15 mouse cellular contexts compared by ENCODE assay signal in genomic region chr1:39515303-39515991, GRCm38 (mm10). TPM values are rescaled to one million over a fixed set of nuclear protein-coding genes. Genes with fewer than 3 reads are reported as not detected.
DNase-seq lines count a peak whose midpoint lies in the region; ATAC-seq and TF ChIP-seq lines count a peak whose summit lies in the region.
"Had no signal": no experiment of that assay in that cellular context is flagged by ENCODE, and none has a peak within 500 bp of the region (broad histone marks: within the 10 kb centered on the region; RNA-seq: fewer than 3 reads in every experiment).

No protein-coding gene starts in this region.

- no peaks in the 10 kb centered on the region for H3K4me1 ChIP-seq in hindbrain, embryonic 12.5 days
- no peaks in the 10 kb centered on the region for H3K4me1 ChIP-seq in hindbrain, postnatal 0 days (ENCODE audit: insufficient read depth, low read length)
- H3K4me1 ChIP-seq in hindbrain, embryonic 16.5 days (ENCODE audit: control insufficient read depth, insufficient read depth, low read depth, low read length) = no peaks in the 10 kb centered on the region
- H3K4me1 ChIP-seq: liver, embryonic 13.5 days; neural tube, embryonic 12.5 days had no signal

- H3K27me3 ChIP-seq in hindbrain, embryonic 12.5 days = no peaks in the 10 kb centered on the region
- no peaks in the 10 kb centered on the region for H3K27me3 ChIP-seq in hindbrain, postnatal 0 days (ENCODE audit: insufficient read depth, low read length)
- H3K27me3 ChIP-seq in hindbrain, embryonic 16.5 days (replicated peaks; ENCODE audit: control insufficient read depth, insufficient read depth, low read length) = no peaks in the 10 kb centered on the region
- H3K27me3 ChIP-seq: liver, embryonic 13.5 days; neural tube, embryonic 12.5 days had no signal

- no peaks in the 10 kb centered on the region for H3K36me3 ChIP-seq in hindbrain, embryonic 12.5 days
- no peaks in the 10 kb centered on the region for H3K36me3 ChIP-seq in hindbrain, postnatal 0 days (ENCODE audit: insufficient read depth, low read length)
- H3K36me3 ChIP-seq in hindbrain, embryonic 16.5 days (ENCODE audit: control insufficient read depth, insufficient read depth, low read length) = no peaks in the 10 kb centered on the region
- H3K36me3 ChIP-seq: liver, embryonic 13.5 days; neural tube, embryonic 12.5 days had no signal

- intact Hi-C loops in heart, postnatal 25 days (cut with DNase I) = no loop called here

- H3K27ac ChIP-seq in hindbrain, embryonic 12.5 days = no peak overlapping the region
- H3K27ac ChIP-seq in hindbrain, postnatal 0 days = no peak overlapping the region
- no peak overlapping the region for H3K27ac ChIP-seq in hindbrain, embryonic 16.5 days (ENCODE audit: low read depth, low read length)
- H3K27ac ChIP-seq: liver, embryonic 13.5 days; neural tube, embryonic 12.5 days had no signal

- no peak overlapping the region for H3K4me3 ChIP-seq in hindbrain, embryonic 12.5 days
- H3K4me3 ChIP-seq in hindbrain, postnatal 0 days (ENCODE audit: low read length) = no peak overlapping the region
- H3K4me3 ChIP-seq in hindbrain, embryonic 16.5 days (ENCODE audit: low read length) = no peak overlapping the region
- H3K4me3 ChIP-seq: erythroblast, embryonic 14.5 days; liver, embryonic 13.5 days; neural tube, embryonic 12.5 days had no signal

- no peak for ATAC-seq in hindbrain, embryonic 12.5 days (ENCODE audit: low FRiP score)
- no peak; the same call in 1 of the 2 replicates for ATAC-seq in hindbrain, postnatal 0 days
- ATAC-seq in hindbrain, embryonic 16.5 days = peak; percentile 48; the same call in 1 of the 2 replicates
- ATAC-seq: inflammation-experienced regulatory T-cells, adult 6 months had no signal

- DNase-seq in hindbrain, postnatal 0 days (ENCODE audit: low spot score) = no peak
- peak; percentile 70 for DNase-seq in cerebellum, adult 11 months
- DNase-seq in cerebellum, adult 9-11 months = peak; percentile 89
- DNase-seq in thymus, postnatal 10 days (ENCODE audit: low spot score in 2 of 2) = no peak
- DNase-seq in heart, postnatal 25 days (ENCODE audit: low spot score) = no peak
- DNase-seq: embryo, embryonic 11 days; kidney, postnatal 14 days; liver, embryonic 13.5 days; midbrain, embryonic 14.5 days; thymus, adult 18-20 months had no signal

- no peaks in the 10 kb centered on the region for H3K9me3 ChIP-seq in hindbrain, embryonic 12.5 days (replicated peaks)
- no peaks in the 10 kb centered on the region for H3K9me3 ChIP-seq in hindbrain, postnatal 0 days (ENCODE audit: low read length)
- no peaks in the 10 kb centered on the region; the same call in 1 of the 2 replicates for H3K9me3 ChIP-seq in hindbrain, embryonic 16.5 days (ENCODE audit: control insufficient read depth, low read length)
- H3K9me3 ChIP-seq: liver, embryonic 13.5 days had no signal

- no peak for TF ChIP-seq CTCF in hindbrain, postnatal 0 days (IDR thresholded peaks at IDR 0.05; ENCODE audit: low read depth)

- peak overlapping the region; percentile 13; the same call in 1 of the 2 replicates for H3K9ac ChIP-seq in hindbrain, embryonic 12.5 days
- no peak overlapping the region for H3K9ac ChIP-seq in hindbrain, postnatal 0 days (replicated peaks; ENCODE audit: low read length)
- H3K9ac ChIP-seq in hindbrain, embryonic 16.5 days (ENCODE audit: low read depth, low read length) = no peak overlapping the region
- H3K9ac ChIP-seq: liver, embryonic 13.5 days; neural tube, embryonic 12.5 days had no signal

- no peak overlapping the region for H3K4me2 ChIP-seq in hindbrain, embryonic 12.5 days (replicated peaks)
- H3K4me2 ChIP-seq in hindbrain, postnatal 0 days (ENCODE audit: low read depth, low read length) = no peak overlapping the region
- H3K4me2 ChIP-seq in hindbrain, embryonic 16.5 days (ENCODE audit: low read length) = no peak overlapping the region
- H3K4me2 ChIP-seq: liver, embryonic 13.5 days; neural tube, embryonic 12.5 days had no signal

- 88% methylated on average over 10 of the region's 10 CpGs for WGBS in hindbrain, embryonic 12.5 days
- WGBS in hindbrain, postnatal 0 days = 73% methylated on average over 10 of the region's 10 CpGs
- WGBS in hindbrain, embryonic 16.5 days = 81% methylated on average over 10 of the region's 10 CpGs

RNA-seq across cellular contexts. Expression of gene Cnot11, which starts 19.3 kb away (rescaled TPM):
- 28.7 and 29.1 TPM in 2 replicates for polyA plus RNA-seq in hindbrain, embryonic 12.5 days (2016; fragmentation: Nextera tagmentation; extraction: Ambion mirVana)
- total RNA-seq in hindbrain, postnatal 0 days (2014; rRNA removed) = 26.4 and 31.7 TPM in 2 replicates
- polyA plus RNA-seq in hindbrain, postnatal 0 days (2015; fragmentation: Nextera tagmentation; extraction: Ambion mirVana) = 12.3 and 12.7 TPM in 2 replicates
- polyA plus RNA-seq in hindbrain, embryonic 16.5 days (2015; fragmentation: Nextera tagmentation; extraction: Ambion mirVana) = 11.3 and 11.4 TPM in 2 replicates
- total RNA-seq in heart, postnatal 25 days (2021) = 10 to 100 TPM; 12.9 to 14.7 TPM

RNA-seq across cellular contexts. Expression of gene Tbc1d8, which starts 36.9 kb away (rescaled TPM):
- 8.6 and 10.2 TPM in 2 replicates for polyA plus RNA-seq in hindbrain, embryonic 12.5 days (2016; fragmentation: Nextera tagmentation; extraction: Ambion mirVana)
- total RNA-seq in hindbrain, postnatal 0 days (2014; rRNA removed) = 17.4 and 17.7 TPM in 2 replicates
- 7.6 and 7.8 TPM in 2 replicates for polyA plus RNA-seq in hindbrain, postnatal 0 days (2015; fragmentation: Nextera tagmentation; extraction: Ambion mirVana)
- polyA plus RNA-seq in hindbrain, embryonic 16.5 days (2015; fragmentation: Nextera tagmentation; extraction: Ambion mirVana) = 9.9 and 12.3 TPM in 2 replicates
- 1 to 10 TPM; 5.6 to 6.3 TPM for total RNA-seq in heart, postnatal 25 days (2021)

Comparison
In these comparisons a context has a peak if more than half of its experiments do, and no peak if none do; other contexts are left out.
1. DNase-seq: peak in cerebellum, adult 11 months (single experiment) and cerebellum, adult 9-11 months (single experiment); none in hindbrain, postnatal 0 days (single experiment), thymus, postnatal 10 days (0 of 2) and heart, postnatal 25 days (single experiment).